Mouse (Mus musculus) heart, embryonic 14.5 days (tissue): Measurements from ENCODE around the gene Nt5dc3. TPM values are rescaled to one million over a fixed set of nuclear protein-coding genes. Genes with fewer than 3 reads are reported as not detected.

ENCODE experiments used
- ATAC-seq: fragments of 200-750 bp; cut with Nextera tagmentation; 2 replicates; pipeline ENCODE4 v1.8.0; 2017; ENCODE audit warnings: low read depth, moderate TSS enrichment; ENCODE audit not compliant: insufficient number of reproducible peaks, insufficient read depth, low FRiP score
- H3K27ac ChIP-seq, 2 experiments: fragments of 200-500 bp in 1 of 2; fragments of 300-500 bp in 1 of 2; sonication (generic) in 1 of 2; replicated peaks in 1 of 2; 2 replicates each; pipeline ENCODE4 v1.5.1; 2012 to 2014; ENCODE audit warnings: low read depth in 2 of 2, low read length in 2 of 2, control low read depth in 1 of 2, mild to moderate bottlenecking in 1 of 2, mixed read lengths in 1 of 2; ENCODE audit not compliant: control insufficient read depth in 1 of 2, insufficient read depth in 1 of 2
- H3K27me3 ChIP-seq: fragments of 300-500 bp; sonication (generic); 2 replicates; pipeline ENCODE4 v1.6.1; 2014; ENCODE audit warnings: mild to moderate bottlenecking, low read length, control low read depth; ENCODE audit not compliant: control insufficient read depth, insufficient read depth
- H3K36me3 ChIP-seq: fragments of 300-500 bp; sonication (generic); 2 replicates; pipeline ENCODE4 v1.6.1; 2014; ENCODE audit warnings: mild to moderate bottlenecking, control low read depth, low read length, mixed read lengths; ENCODE audit not compliant: control insufficient read depth, insufficient read depth
- H3K4me1 ChIP-seq, 2 experiments: fragments of 200-500 bp in 1 of 2; fragments of 300-500 bp in 1 of 2; sonication (generic) in 1 of 2; 2 replicates each; pipeline ENCODE4 v1.6.1; 2012 to 2014; ENCODE audit warnings: low read length in 2 of 2, control low read depth in 1 of 2, mixed read lengths in 1 of 2; ENCODE audit not compliant: control insufficient read depth in 2 of 2, insufficient read depth in 2 of 2
- H3K4me2 ChIP-seq: fragments of 300-500 bp; sonication (generic); 2 replicates; pipeline ENCODE4 v1.6.1; 2014; ENCODE audit warnings: mild to moderate bottlenecking, low read length
- H3K4me3 ChIP-seq, 2 experiments: fragments of 200-500 bp in 1 of 2; fragments of 300-500 bp in 1 of 2; sonication (generic) in 1 of 2; 2 replicates each; pipeline ENCODE4 v1.5.1; 2012 to 2014; ENCODE audit warnings: low read length in 2 of 2, mild to moderate bottlenecking in 2 of 2, control low read depth in 1 of 2, low read depth in 1 of 2, moderate library complexity in 1 of 2; ENCODE audit not compliant: control insufficient read depth in 1 of 2, insufficient read depth in 1 of 2
- H3K9ac ChIP-seq: fragments of 300-500 bp; sonication (generic); 2 replicates; pipeline ENCODE4 v1.6.1; 2014; ENCODE audit warnings: mild to moderate bottlenecking, low read length
- H3K9me3 ChIP-seq: fragments of 300-500 bp; sonication (generic); 2 replicates; pipeline ENCODE4 v1.6.1; 2016; ENCODE audit warnings: low read length, control low read depth; ENCODE audit not compliant: control insufficient read depth
- WGBS: fragments of 180-500 bp; shearing (Covaris S2); extraction: QIAGEN DNeasy Blood & Tissue Kit; methylation state at CpG from one replicate; pipeline ENCODE4 v1.1.7; 2014; 5-methylcytosine and 5-hydroxymethylcytosine counted together
- polyA plus RNA-seq: library from polyadenylated mRNA; unstranded; fragments of >200 nt; fragmentation: Nextera tagmentation; extraction: Ambion mirVana; gene quantifications from 2 replicates; pipeline ENCODE4 v1.2.1, GENCODE M21; 2014

The Nt5dc3 gene
- polyA plus RNA-seq, 1 experiment from 2014 or later: 4.1 TPM

- H3K27ac ChIP-seq: peak overlapping the region; percentile 60 to 81
- H3K9ac ChIP-seq: peak overlapping the region; percentile 34; the same call in 1 of the 2 replicates
- peak overlapping the region; percentile 16; the same call in 1 of the 2 replicates for H3K4me2 ChIP-seq
- H3K9me3 ChIP-seq: no peaks in the 10 kb centered on the region
- peaks cover 60% of the 10 kb centered on the region for H3K36me3 ChIP-seq
- no peak overlapping the region for H3K4me3 ChIP-seq
- H3K4me1 ChIP-seq: peaks cover 18 to 28% of the 10 kb centered on the region in 2 experiments
- ATAC-seq: peak; percentile 52
- WGBS: 39% methylated on average over 8 of the region's 8 CpGs
- H3K27me3 ChIP-seq: no peaks in the 10 kb centered on the region
Observed at GRCm38 (mm10) chr10:86819649-86820165, 40.9 kb downstream of the Nt5dc3 start.

GRCm38 (mm10) chr10:86821014-86821413 is 42.2 kb downstream of the Nt5dc3 start:
- Histone ChIP-seq H3K4me3 (no peak overlapping the region), H3K27ac (no peak overlapping the region), H3K27me3 (no peaks in the 10 kb centered on the region), H3K9me3 (no peaks in the 10 kb centered on the region), H3K36me3 (peaks cover 63% of the 10 kb centered on the region), H3K4me1 (peaks cover 21 to 28% of the 10 kb centered on the region in 2 experiments), H3K4me2 (no peak overlapping the region), H3K9ac (no peak overlapping the region)
- 91% methylated on average over 7 of the region's 7 CpGs for WGBS
- ATAC-seq: no peak

- H3K27ac ChIP-seq: no peak overlapping the region
- 83% methylated on average over 6 of the region's 6 CpGs for WGBS
- peaks cover 56% of the 10 kb centered on the region for H3K36me3 ChIP-seq
- no peak overlapping the region for H3K4me3 ChIP-seq
- ATAC-seq: no peak
- peaks cover 19 to 29% of the 10 kb centered on the region in 2 experiments for H3K4me1 ChIP-seq
- no peaks in the 10 kb centered on the region for H3K27me3 ChIP-seq
- no peak overlapping the region for H3K4me2 ChIP-seq
- no peaks in the 10 kb centered on the region for H3K9me3 ChIP-seq
- H3K9ac ChIP-seq: no peak overlapping the region
Observed at GRCm38 (mm10) chr10:86824093-86824492, 45.3 kb downstream of the Nt5dc3 start.

GRCm38 (mm10) chr10:86824871-86825270 is 46.1 kb downstream of the Nt5dc3 start:
- no peak for ATAC-seq
- no peak overlapping the region for H3K4me2 ChIP-seq
- no peaks in the 10 kb centered on the region for H3K27me3 ChIP-seq
- peak overlapping the region in 1 of 2 experiments; percentile 90; a peak in 1 of 4 replicates for H3K27ac ChIP-seq
- 86% methylated on average over 14 of the region's 14 CpGs for WGBS
- peaks cover 56% of the 10 kb centered on the region for H3K36me3 ChIP-seq
- no peaks in the 10 kb centered on the region for H3K9me3 ChIP-seq
- peaks cover 12 to 21% of the 10 kb centered on the region in 2 experiments for H3K4me1 ChIP-seq
- no peak overlapping the region for H3K9ac ChIP-seq
- H3K4me3 ChIP-seq: no peak overlapping the region

- Histone ChIP-seq H3K4me2 (no peak overlapping the region), H3K4me1 (peaks cover 9 to 16% of the 10 kb centered on the region in 2 experiments; a peak in 3 of 4 replicates), H3K4me3 (no peak overlapping the region), H3K27ac (peak overlapping the region; percentile 71 to 90), H3K27me3 (no peaks in the 10 kb centered on the region), H3K9me3 (no peaks in the 10 kb centered on the region), H3K36me3 (peaks cover 48% of the 10 kb centered on the region), H3K9ac (peak overlapping the region; percentile 46; the same call in 1 of the 2 replicates)
- 54% methylated on average over 10 of the region's 10 CpGs for WGBS
- peak; percentile 86 for ATAC-seq
Observed at GRCm38 (mm10) chr10:86825871-86826522, 47.2 kb downstream of the Nt5dc3 start.

- no peak for ATAC-seq
- H3K9me3 ChIP-seq: no peaks in the 10 kb centered on the region
- peaks cover 9 to 16% of the 10 kb centered on the region in 2 experiments; a peak in 3 of 4 replicates for H3K4me1 ChIP-seq
- no peak overlapping the region for H3K4me3 ChIP-seq
- 83% methylated on average over 3 of the region's 3 CpGs for WGBS
- no peak overlapping the region for H3K4me2 ChIP-seq
- H3K36me3 ChIP-seq: peaks cover 48% of the 10 kb centered on the region
- H3K27ac ChIP-seq: peak overlapping the region in 1 of 2 experiments; percentile 90; a peak in 2 of 4 replicates
- no peaks in the 10 kb centered on the region for H3K27me3 ChIP-seq
- no peak overlapping the region for H3K9ac ChIP-seq
Observed at GRCm38 (mm10) chr10:86826929-86827328, 48.1 kb downstream of the Nt5dc3 start.

- H3K9me3 ChIP-seq: no peaks in the 10 kb centered on the region
- no peak overlapping the region for H3K9ac ChIP-seq
- WGBS: 87% methylated on average over 15 of the region's 15 CpGs
- H3K27me3 ChIP-seq: no peaks in the 10 kb centered on the region
- H3K27ac ChIP-seq: no peak overlapping the region
- H3K4me3 ChIP-seq: no peak overlapping the region
- ATAC-seq: no peak
- H3K36me3 ChIP-seq: peaks cover 49% of the 10 kb centered on the region
- no peak overlapping the region for H3K4me2 ChIP-seq
- peaks cover 9 to 16% of the 10 kb centered on the region in 2 experiments; a peak in 3 of 4 replicates for H3K4me1 ChIP-seq
Observed at GRCm38 (mm10) chr10:86828221-86829135, 49.7 kb downstream of the Nt5dc3 start.
